Mouse (Mus musculus): Measurements from ENCODE around the gene Nrsn2.

Gene Nrsn2

DNA sequence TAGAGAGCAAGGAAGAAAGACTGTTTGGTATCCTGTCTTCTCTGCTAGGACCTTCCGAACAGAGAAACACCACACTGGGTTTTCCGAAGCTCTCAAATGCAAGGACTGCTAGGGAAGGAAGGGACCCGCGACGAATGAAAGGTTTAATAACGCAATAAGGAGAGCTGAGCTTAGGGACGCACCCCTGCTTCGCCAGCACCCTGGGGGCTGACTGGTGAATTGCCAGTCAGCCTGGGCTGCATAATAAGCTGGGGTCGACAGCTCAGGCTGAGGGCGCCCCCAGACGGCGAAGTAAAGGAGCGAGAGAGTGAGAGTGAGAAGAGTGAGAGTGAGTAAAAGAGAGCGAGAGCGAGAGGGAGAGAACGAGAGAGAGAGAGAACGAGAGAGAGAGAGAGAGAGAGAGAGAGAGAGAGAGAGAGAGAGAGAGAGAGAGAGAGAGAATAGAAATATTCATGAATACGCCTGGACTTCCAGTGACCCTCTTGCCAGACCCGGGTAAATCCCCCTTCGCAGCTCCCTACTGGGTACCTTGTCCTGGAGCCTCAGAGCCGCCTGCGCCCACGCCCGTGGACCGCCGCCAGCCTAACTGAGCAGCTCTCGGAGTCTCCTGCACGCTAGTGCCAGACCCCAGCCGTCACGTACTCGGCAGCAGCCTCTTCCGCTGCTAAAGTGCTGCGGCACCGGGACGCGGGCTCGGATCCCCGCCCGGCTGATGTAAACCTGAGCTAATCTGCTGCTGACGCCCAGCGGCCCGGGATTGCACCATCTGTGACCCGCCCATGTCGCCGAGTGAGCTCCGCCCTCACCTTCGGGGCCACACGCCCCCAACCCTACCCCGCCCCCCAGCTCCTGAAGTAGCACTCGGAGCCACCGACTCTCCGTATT, 32.9 kb downstream of the Nrsn2 start, which contains the start of gene Trib3:
Trib3 (minus strand) TSS at position 704 of the 885 bp plus-strand sequence.
- DNase-seq (ENCODE audit: low spot score), result peak; percentile 62

DNA sequence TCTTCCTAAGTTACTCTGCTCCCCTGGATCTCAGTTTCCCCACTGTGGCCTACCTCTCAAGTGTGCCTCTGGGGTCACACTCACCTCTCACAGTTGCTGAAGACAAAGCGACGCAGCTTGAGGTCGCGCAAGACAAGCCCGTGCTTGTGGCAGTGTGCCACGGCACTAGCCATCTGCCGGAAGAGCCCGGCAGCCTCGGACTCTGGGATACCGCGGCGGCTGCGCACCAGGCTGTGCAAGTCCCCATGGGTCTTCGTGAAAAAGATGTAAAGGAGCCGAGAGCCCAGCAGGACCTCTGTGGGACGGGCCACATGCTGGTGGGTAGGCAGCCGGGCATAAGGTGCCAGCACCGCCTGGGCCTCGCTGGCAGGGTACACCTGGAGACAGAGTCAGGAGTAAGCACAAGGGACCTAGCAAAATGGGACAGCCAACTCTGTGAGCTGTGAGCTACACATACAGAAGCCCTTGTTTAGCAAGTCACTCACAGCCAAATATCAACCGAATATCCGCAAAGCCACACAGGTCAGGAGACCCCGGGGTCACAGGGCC, 36.7 kb downstream of the Nrsn2 start:
- no peak for DNase-seq (ENCODE audit: low spot score)

DNA sequence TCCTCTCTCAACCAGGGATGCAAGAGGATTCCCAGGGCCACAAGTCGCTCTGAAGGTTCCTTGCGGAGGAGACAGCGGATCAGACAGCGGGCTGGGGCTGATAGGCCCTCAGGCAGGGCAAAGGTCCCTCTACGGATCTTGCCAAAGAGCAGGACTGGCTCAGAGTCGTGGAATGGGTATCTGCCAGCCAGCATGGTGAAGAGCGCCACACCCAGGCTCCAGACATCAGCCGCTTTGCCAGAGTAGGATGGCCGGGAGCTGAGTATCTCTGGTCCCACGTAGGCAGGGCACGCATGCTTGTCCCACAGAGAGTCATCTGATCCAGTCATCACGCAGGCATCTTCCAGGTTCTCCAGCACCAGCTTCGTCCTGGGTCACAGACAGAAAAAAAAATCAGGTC, 38.1 kb downstream of the Nrsn2 start:
- no peak for DNase-seq (ENCODE audit: low spot score)

DNA sequence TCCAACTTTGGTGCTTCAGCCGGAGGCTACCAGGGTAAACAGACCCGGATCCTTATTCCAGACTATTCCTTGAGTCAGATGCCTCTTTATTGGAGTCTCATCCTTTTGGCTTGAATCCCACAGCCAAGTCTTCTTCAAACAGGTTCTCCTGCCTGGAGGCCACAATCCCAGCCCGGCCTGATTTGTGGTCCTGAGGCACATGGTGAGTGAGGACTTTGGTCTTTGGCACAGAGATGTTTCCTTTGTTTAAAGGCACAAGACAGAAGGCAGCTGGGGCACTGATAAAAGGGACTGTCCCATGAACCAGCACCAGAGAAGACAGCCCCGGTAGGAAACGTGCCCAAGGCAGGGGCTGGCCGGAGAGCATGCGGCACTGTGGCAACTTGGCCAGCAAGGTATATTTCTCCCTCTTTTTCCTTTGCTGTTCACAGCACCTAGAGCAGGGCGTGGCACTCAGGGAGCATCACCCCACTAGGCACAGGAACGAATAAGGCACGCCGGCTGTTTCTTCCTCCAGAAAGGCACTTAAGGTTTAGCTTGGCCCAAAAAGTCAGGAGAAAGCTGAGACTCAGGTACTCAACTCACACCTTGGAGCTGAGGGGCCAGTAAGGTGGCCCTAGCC, 38.7 kb downstream of the Nrsn2 start:
- no peak for DNase-seq (ENCODE audit: low spot score)

DNA sequence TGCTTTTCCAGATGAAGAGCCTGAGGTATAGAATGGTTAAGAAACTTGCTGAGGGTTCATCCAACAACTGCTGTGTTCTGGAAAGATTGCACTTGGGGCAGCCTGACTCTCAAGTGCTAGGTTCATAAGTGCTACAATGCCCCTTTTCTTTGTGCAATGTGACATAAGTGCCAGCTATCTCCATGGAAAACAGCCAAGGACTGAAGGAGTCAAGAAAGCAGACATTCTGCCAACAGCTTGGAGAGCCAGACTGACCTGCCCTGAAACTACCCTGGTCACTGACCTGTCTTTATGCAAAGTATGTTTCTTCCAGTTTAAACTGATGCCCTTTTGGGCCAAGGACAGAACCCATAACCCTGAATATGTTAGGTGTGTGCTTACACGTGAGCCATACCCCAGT, 39.6 kb downstream of the Nrsn2 start:
- no peak for DNase-seq (ENCODE audit: low spot score)

DNA sequence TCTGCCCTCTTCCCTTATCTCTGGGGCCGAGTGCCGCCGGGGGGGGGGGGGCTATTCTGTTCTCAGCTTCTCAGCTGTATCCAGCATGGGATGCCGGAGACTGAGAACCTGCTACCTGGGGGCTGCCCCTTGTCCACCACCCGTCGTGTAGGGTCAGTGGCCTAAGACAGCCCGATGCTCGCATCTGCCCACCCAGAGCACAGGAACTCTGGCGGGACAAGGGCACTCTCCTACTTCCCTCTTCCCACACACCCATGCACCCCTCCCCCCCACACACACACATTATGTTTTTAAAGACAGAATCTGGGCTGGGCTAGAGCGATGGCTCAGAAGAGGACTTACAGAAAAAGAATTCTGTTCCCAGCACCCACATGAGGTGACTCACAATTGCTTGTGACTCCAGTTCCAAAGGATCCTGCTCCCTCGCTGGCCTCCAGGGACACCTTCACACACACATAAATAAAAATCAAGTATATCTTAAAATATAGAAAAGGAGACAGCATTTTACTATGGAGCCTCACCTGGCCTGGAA, 41.1 kb downstream of the Nrsn2 start:
- no peak for DNase-seq (ENCODE audit: low spot score)

DNA sequence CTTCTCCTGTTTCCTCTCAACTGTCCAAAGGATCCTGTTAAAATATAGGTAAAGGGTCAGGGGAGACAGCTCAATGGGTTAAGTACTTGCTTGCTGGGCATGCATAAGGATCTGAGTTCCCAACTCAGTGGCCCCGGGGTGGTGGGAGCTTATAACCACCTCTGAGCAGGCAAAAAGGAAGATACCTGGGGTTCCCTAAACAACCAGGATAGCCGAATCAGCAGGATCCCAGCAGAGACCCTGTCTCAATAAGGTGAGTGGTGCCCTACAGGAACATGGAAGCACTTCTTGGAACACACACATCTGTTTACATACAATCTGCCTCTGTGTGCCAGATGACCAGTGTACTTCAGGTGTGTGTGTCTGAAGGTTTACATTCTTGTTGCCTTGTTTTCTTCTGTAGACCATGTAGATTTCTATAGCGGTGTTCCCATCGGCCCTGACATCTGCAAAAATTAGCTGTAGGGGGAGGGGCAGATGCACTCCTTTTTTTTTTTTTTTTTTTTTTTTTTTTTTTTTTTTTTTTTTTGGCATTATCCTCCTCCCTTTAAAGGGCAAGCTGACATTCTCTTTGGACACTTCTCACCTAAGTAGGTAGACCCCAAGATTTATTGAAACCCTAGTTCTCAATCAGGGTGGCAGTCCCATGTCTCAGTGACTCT, 43.0 kb downstream of the Nrsn2 start:
- DNase-seq (ENCODE audit: low spot score), result no peak

DNA sequence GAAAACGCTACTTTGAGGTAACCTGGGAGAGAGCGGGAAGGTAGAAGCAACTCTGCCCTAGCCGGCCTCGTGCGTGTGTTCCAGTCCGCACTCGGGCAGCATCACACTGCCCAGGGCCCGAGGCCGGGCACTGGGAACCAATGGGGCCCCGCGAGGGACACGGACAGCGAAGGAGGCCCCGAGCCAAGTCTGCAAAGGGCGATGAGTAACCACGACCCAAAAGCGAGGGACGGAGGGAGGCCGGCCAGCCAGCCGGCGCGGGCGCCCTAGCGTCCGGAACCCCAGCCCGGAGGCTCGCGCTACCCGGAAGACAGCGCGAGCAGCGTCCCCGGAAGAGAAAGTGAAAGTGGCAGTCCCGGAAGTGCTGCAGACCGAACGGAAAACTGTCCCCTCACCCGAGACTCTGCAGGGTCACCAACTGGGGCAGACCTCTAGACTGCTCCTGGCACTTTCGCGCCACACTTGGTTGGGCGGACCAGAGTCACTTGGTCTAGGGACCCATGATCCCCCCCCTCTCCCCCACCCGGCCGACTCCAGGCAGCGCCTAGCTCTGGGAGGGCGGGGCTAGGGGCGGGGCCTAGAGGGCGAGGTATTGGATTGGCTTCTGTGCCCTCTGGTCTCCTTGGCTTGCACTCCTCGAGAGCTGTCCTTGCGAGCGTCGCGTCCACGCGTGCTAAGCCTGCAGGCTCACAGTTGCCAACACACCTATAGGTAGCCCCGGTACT, 44.2 kb downstream of the Nrsn2 start, which contains the start of gene Rbck1:
Rbck1 (minus strand) TSS at position 553 of the 725 bp plus-strand sequence.
- DNase-seq (ENCODE audit: low spot score), result peak; percentile 79

DNA sequence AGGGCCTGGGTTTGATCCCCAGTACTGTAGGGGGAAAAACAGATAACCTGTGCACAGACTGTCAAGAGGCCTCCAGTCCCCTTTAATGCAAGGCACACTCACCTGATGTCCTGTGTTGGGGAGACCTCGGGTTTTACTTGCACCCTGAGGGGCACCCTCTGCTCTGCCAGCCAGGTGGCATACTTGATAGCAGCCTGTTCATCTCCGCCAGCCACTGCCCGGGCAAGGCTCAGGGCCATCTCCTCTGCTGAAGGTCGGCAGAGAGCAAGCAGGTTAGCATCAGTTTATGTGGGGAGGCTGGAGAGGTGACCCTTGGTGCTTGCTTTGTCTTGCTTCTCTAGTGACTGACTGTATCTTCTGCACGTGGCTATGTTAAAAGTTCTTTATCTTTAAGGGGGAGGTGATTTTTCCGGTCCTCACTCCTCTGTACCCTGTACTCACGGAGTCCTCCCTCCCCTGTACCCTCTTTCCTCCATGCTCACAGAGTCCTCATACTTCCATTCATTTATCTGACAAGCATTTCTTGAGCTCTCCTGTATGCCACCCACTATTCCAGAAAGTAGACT, 45.5 kb downstream of the Nrsn2 start:
- DNase-seq (ENCODE audit: low spot score), result no peak

DNA sequence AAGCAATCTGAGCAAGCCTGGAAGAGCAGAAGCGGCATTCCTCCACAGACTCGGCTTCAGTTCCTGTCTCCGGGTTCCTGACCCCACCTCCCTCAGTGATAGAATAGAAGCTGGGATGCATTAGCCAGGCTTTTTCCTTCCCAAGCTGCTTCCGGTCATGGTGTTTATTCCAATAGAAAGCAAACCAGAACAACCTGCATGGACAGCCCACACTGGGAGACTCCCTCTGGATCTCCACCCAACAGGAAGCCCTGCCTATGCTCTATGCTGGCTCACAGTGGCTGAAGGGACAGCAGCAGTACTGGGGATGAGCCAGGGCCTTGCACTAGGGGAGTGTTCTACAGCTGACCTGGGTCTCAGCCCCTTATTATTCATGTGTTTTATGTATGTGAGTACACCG, 48.5 kb downstream of the Nrsn2 start:
- no peak for DNase-seq (ENCODE audit: low spot score)

DNA sequence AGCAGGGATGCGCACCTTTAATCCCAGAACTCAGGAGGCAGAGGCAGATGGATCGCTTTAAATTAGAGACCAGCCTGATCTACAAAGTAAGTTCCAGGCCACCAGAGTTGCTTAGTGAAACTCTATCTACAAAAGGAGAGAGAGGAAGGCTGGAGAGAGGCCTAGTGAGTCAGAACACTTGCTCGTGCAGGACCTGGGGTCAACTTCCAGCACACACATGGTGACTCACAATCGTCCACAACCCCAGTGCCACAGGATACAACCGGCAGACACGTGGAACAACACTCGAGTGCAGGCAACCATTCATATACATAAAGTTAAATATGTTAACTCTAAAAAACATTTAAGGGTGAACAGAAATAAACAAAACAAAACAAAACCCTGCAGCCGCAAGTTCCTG, 49.8 kb downstream of the Nrsn2 start:
- DNase-seq (ENCODE audit: low spot score), result no peak

DNA sequence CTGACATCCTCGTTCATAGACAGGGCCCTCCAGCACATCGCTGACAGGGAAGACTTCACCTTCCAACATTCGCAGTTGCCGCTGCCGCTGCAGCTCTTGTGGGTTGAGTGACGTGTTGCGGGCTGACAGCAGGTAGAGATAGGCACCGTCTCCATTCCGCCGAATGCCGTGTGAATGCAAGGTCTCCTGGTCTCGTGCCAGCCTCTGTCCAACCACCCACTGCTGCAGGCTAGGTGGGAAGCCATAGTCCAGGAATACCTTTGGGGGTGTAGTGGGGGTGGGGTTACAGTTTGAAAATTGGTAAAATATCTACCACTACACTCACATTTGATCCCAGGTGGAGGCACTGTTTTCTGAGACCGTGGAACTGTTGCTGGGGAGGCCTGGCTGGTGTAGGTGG, 50.3 kb downstream of the Nrsn2 start:
- no peak for DNase-seq (ENCODE audit: low spot score)

DNA sequence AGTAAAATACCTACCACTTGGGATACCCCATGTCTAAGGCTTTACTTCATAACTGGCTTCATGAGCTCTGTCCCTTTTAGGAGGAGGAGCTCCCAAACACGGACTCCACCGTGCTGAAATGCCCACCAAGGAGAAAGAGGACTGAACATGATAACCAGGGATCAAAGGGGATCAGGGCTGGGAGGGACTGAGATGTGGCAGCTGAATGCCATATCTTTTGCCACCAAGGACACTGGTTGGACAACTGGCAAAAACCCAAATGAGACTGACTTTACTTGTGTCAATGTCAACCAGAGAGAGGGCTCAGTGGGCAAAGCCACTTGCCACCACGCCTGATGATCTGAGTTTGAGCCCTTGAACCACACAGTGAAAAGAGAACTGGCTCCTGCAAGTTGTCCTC, 51.6 kb downstream of the Nrsn2 start:
- DNase-seq (ENCODE audit: low spot score), result no peak

DNA sequence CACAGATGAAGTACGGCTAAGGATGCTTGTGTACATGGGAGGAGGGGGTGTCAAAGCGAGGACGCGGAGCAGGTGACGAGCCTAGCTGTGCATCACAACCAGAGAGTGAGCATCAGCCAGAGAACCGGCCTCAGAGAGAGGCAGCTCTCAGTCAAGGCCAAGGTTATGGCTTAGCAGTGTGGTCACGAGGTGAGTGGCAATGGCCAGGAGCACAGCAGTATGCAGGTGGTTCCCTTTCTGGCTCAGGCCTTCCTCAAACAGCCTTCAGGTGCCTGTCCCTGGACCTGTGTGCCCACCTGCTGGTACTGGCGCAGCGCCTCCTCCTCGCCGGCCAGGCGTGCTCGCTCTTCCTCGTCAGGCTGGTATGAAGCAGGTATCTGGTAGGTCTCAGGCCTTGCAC, 52.5 kb downstream of the Nrsn2 start:
- no peak for DNase-seq (ENCODE audit: low spot score)

DNA sequence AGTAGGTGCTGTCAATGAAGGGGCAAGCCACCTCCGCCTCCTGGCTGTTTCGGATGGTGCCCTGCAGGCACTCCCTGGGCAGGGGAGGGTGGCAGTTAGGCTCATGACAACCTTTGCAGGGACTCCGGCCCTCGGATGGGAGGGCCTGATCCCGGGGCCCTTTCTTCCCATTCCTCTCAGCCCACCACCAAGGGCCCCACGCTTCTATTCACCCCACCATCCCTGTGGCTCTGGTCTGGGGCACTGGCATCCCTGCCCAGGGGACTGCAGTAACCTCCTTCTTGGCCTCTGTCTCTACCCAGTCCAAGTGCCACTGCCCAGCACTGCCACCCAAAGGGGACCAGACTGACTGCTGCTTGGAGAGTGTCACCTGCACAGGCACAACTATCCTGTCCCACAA, 54.2 kb downstream of the Nrsn2 start:
- DNase-seq (ENCODE audit: low spot score), result no peak

DNA sequence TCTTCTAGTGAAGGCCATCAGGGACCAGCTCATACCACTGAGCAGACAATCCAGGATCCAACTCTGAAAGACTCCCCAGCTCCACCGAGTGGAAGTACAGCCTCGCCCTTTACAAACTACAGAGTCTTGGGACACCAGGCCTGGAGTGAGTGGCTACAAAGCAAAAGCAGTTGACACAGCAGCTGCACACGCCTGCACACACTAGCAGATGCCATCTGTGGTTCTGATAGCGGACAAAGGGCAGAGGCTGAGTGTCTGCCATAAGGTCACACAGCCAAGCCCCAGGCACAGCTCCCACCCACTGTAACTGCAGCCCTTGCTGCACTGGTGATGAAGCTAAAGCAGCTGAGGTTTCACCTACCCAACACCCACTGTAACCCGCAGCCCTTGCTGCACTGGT, 54.9 kb downstream of the Nrsn2 start:
- DNase-seq (ENCODE audit: low spot score), result no peak

Measured in ovary, postnatal 14 days (tissue).